ENCODE assay signal across 17 mouse cellular contexts in genomic region chr1:92971879-92972795, GRCm38 (mm10). TPM values are rescaled to one million over a fixed set of nuclear protein-coding genes. Genes with fewer than 3 reads are reported as not detected.
DNase-seq lines count a peak whose midpoint lies in the region; ATAC-seq and TF ChIP-seq lines count a peak whose summit lies in the region.
"Had no signal": no experiment of that assay in that cellular context is flagged by ENCODE, and none has a peak within 500 bp of the region (broad histone marks: within the 10 kb centered on the region; RNA-seq: fewer than 3 reads in every experiment).

No protein-coding gene starts in this region.

- H3K36me3 ChIP-seq in liver, adult 2 months (ENCODE audit: control insufficient read depth, insufficient read depth, low read length) = no peaks in the 10 kb centered on the region
- no peaks in the 10 kb centered on the region for H3K36me3 ChIP-seq in liver, embryonic 12.5 days
- H3K36me3 ChIP-seq in CH12.LX (replicated peaks in 1 of 2; ENCODE audit: control insufficient read depth in 1 of 2, insufficient read depth in 1 of 2, low read length in 1 of 2) (no peaks in the 10 kb centered on the region), macrophage (ENCODE audit: inconsistent target) (no peaks in the 10 kb centered on the region)
- H3K36me3 ChIP-seq: hindbrain, embryonic 15.5 days; limb, embryonic 15.5 days; stomach, embryonic 15.5 days had no signal

- 79% methylated on average over 7 of the region's 7 CpGs for WGBS in liver, adult 2 months
- 52% methylated on average over 7 of the region's 7 CpGs for WGBS in liver, embryonic 12.5 days (ENCODE audit: insufficient replicate concordance)
- 23% methylated on average over 7 of the region's 7 CpGs for WGBS in macrophage (ENCODE audit: missing documents)

- H3K27ac ChIP-seq in liver, adult 2 months (replicated peaks; ENCODE audit: insufficient read depth, low read depth, low read length) = no peak overlapping the region
- no peak overlapping the region for H3K27ac ChIP-seq in liver, embryonic 12.5 days
- no peak overlapping the region for H3K27ac ChIP-seq in CH12.LX (ENCODE audit: insufficient read depth, low read depth)
- peak overlapping the region; percentile 87 for H3K27ac ChIP-seq in macrophage
- H3K27ac ChIP-seq: gastrocnemius, adult 2 months; hindbrain, embryonic 15.5 days; left cerebral cortex, adult 2 months; limb, embryonic 15.5 days; stomach, embryonic 15.5 days had no signal

- no peak for TF ChIP-seq CTCF in liver, adult 2 months (IDR thresholded peaks at IDR 0.05; ENCODE audit: low read depth, low read length)
- TF ChIP-seq CTCF in CH12.LX (conservative IDR thresholded peaks at IDR 0.05 in 1 of 2, IDR thresholded peaks at IDR 0.05 in 1 of 2; ENCODE audit: low read depth in 2 of 2, low read length in 2 of 2) = no peak

- no peaks in the 10 kb centered on the region for H3K9me3 ChIP-seq in liver, embryonic 12.5 days (replicated peaks)
- no peaks in the 10 kb centered on the region for H3K9me3 ChIP-seq in CH12.LX (replicated peaks; ENCODE audit: low read length)
- H3K9me3 ChIP-seq: hindbrain, embryonic 15.5 days; limb, embryonic 15.5 days; stomach, embryonic 15.5 days had no signal

- no peak for TF ChIP-seq POLR2A in liver, adult 2 months (IDR thresholded peaks at IDR 0.05; ENCODE audit: extremely low read depth, insufficient read depth, low read length)
- no peak for TF ChIP-seq POLR2A in CH12.LX (IDR thresholded peaks at IDR 0.05; ENCODE audit: low read depth, low read length)

- TF ChIP-seq RAD21 in CH12.LX (IDR thresholded peaks at IDR 0.05; ENCODE audit: low read depth, low read length) = no peak

- H3K9ac ChIP-seq in liver, adult 2 months (ENCODE audit: low read depth, low read length) = no peak overlapping the region
- H3K9ac ChIP-seq in liver, embryonic 12.5 days = no peak overlapping the region
- H3K9ac ChIP-seq in CH12.LX (ENCODE audit: insufficient read depth, low read depth) = no peak overlapping the region
- H3K9ac ChIP-seq: hindbrain, embryonic 15.5 days; limb, embryonic 15.5 days; stomach, embryonic 15.5 days had no signal

- H3K4me2 ChIP-seq in liver, embryonic 12.5 days = no peak overlapping the region
- H3K4me2 ChIP-seq in CH12.LX (ENCODE audit: insufficient read depth, low read depth, poor library complexity, severe bottlenecking) = no peak overlapping the region
- H3K4me2 ChIP-seq: hindbrain, embryonic 15.5 days; limb, embryonic 15.5 days; stomach, embryonic 15.5 days had no signal

- no peak overlapping the region for H3K4me3 ChIP-seq in liver, adult 2 months (ENCODE audit: insufficient read depth, low read depth, low read length)
- H3K4me3 ChIP-seq in liver, embryonic 12.5 days = no peak overlapping the region
- H3K4me3 ChIP-seq in CH12.LX (replicated peaks in 1 of 3; ENCODE audit: low read depth in 2 of 3, low read length in 2 of 3, poor library complexity in 1 of 3) = no peak overlapping the region
- no peak overlapping the region for H3K4me3 ChIP-seq in macrophage (ENCODE audit: inconsistent target)
- H3K4me3 ChIP-seq: gastrocnemius, adult 2 months; hindbrain, embryonic 15.5 days; left cerebral cortex, adult 2 months; limb, embryonic 15.5 days; stomach, embryonic 15.5 days had no signal

- no peaks in the 10 kb centered on the region for H3K27me3 ChIP-seq in liver, adult 2 months (ENCODE audit: control insufficient read depth, insufficient read depth, low read length)
- H3K27me3 ChIP-seq in liver, embryonic 12.5 days (replicated peaks) = no peaks in the 10 kb centered on the region
- H3K27me3 ChIP-seq in CH12.LX (replicated peaks) = no peaks in the 10 kb centered on the region
- H3K27me3 ChIP-seq: hindbrain, embryonic 15.5 days; limb, embryonic 15.5 days; stomach, embryonic 15.5 days had no signal

- TF ChIP-seq EP300 in CH12.LX (IDR thresholded peaks at IDR 0.05; ENCODE audit: low read length) = peak; percentile 45

- no peak for ATAC-seq in liver, embryonic 12.5 days

- dilution Hi-C loops in CH12.LX (cut with MboI; ENCODE audit: extremely low pct_ligation_motif_present, extremely low pct_unique_long_range_greater_than_20kb, low sequenced_read_pairs) = no loop called here

- H3K4me1 ChIP-seq in liver, adult 2 months (ENCODE audit: control insufficient read depth, insufficient read depth, low read length) = no peaks in the 10 kb centered on the region
- H3K4me1 ChIP-seq in liver, embryonic 12.5 days = 0 out of 2 replicates have a peak, but pooled peaks cover 2% of the 10 kb centered on the region
- peaks cover 26 to 52% of the 10 kb centered on the region in 2 experiments for H3K4me1 ChIP-seq in CH12.LX (ENCODE audit: control insufficient read depth in 1 of 2, insufficient read depth in 2 of 2)
- H3K4me1 ChIP-seq: hindbrain, embryonic 15.5 days; limb, embryonic 15.5 days had no signal

- DNase-seq in adrenal gland, adult (ENCODE audit: inconsistent age in 2 of 2, low spot score in 1 of 2) = peak; percentile 59 to 77
- DNase-seq in adrenal gland, postnatal 25 days = no peak
- peak; percentile 14 for DNase-seq in liver, adult 2 months (ENCODE audit: extremely low read depth, low read depth, low spot score)
- no peak for DNase-seq in CH12.LX (ENCODE audit: extremely low read depth)
- no peak for DNase-seq in cerebellum, postnatal 25 days
- DNase-seq in embryo, embryonic 9.5 days (ENCODE audit: extremely low spot score) = no peak

- in situ Hi-C loops in CH12.LX (cut with MboI; ENCODE audit: low pct_ligation_motif_present, low pct_unique_long_range_greater_than_20kb, low sequenced_read_pairs) = no loop called here

- H3K79me2 ChIP-seq in liver, adult 2 months (ENCODE audit: control insufficient read depth, insufficient read depth, low read length) = no peaks in the 10 kb centered on the region
- no peaks in the 10 kb centered on the region for H3K79me2 ChIP-seq in CH12.LX (replicated peaks; ENCODE audit: control insufficient read depth, extremely low read depth, insufficient read depth, poor library complexity, severe bottlenecking)
- H3K79me2 ChIP-seq in macrophage (ENCODE audit: inconsistent target) = no peaks in the 10 kb centered on the region

TF ChIP-seq in CH12.LX, 34 proteins besides CTCF, POLR2A, EP300 and RAD21:
- TF ChIP-seq BHLHE40 (IDR thresholded peaks at IDR 0.05; ENCODE audit: low read depth, low read length) (no peak), CHD2 (IDR thresholded peaks at IDR 0.05; ENCODE audit: low read length) (no peak), NRF1 (IDR thresholded peaks at IDR 0.05; ENCODE audit: low read depth, low read length) (no peak), ZNF384 (IDR thresholded peaks at IDR 0.05; ENCODE audit: low read depth, low read length) (peak; percentile 87)

RNA-seq across cellular contexts. Expression of gene Gpr35, which starts 21.5 kb away (rescaled TPM):
- 0.33 and 0.49 TPM in 2 replicates for total RNA-seq in adrenal gland, postnatal 25 days (2021)
- total RNA-seq in liver, adult 2 months (2014; rRNA removed) = 0.18 and 0.47 TPM in 2 replicates
- 0.20 and 0.53 TPM in 2 replicates for polyA plus RNA-seq in liver, adult 2 months (2012; rRNA removed)
- 0.36 and 0.51 TPM in 2 replicates for polyA plus RNA-seq in liver, embryonic 12.5 days (2016; fragmentation: Nextera tagmentation; extraction: Ambion mirVana)
- total RNA-seq in CH12.LX (2012; rRNA removed) (0.21 and 0.42 TPM in 2 replicates), CH12.LX (2014; rRNA removed) (0.43 and 0.44 TPM in 2 replicates)
- polyA plus RNA-seq in CH12.LX (2012; ENCODE audit: insufficient read length, low read depth) (1.7 and 2.0 TPM in 2 replicates), macrophage (2018) (4.5 to 16.1 TPM (median 7.7 TPM) in 3 replicates)
- 10 to 100 TPM in 4 of 26 experiments, 1 to 10 TPM in 17, under 1 TPM in 5; 0.34 to 14.6 (median 3.7) TPM for total RNA-seq in macrophage (2018; cell fraction: chromatin; rRNA removed)
- total RNA-seq in macrophage (2018; cell fraction: cytosol; rRNA removed) = 10 to 100 TPM in 13 of 26 experiments, 1 to 10 TPM in 13; 3.5 to 34.0 (median 10.0) TPM
- total RNA-seq in macrophage (2018; cell fraction: nucleus; rRNA removed) = 10 to 100 TPM in 10 of 26 experiments, 1 to 10 TPM in 16; 1.6 to 19.0 (median 7.6) TPM

RNA-seq across cellular contexts. Expression of gene Aqp12, which starts 34.0 kb away (rescaled TPM):
- total RNA-seq in adrenal gland, postnatal 25 days (2021) = not detected in 2 replicates
- 0.20 and 0.37 TPM in 2 replicates for total RNA-seq in liver, adult 2 months (2014; rRNA removed)
- polyA plus RNA-seq in liver, adult 2 months (2012; rRNA removed) = not detected in 2 replicates
- polyA plus RNA-seq in liver, embryonic 12.5 days (2016; fragmentation: Nextera tagmentation; extraction: Ambion mirVana) = not detected in 2 replicates
- total RNA-seq in CH12.LX (2012; rRNA removed) (not detected in 2 replicates), CH12.LX (2014; rRNA removed) (not detected in 2 replicates)
- polyA plus RNA-seq in CH12.LX (2012; ENCODE audit: insufficient read length, low read depth) (not detected in 2 replicates), macrophage (2018) (not detected in 3 replicates)
- total RNA-seq in macrophage (2018; cell fraction: chromatin; rRNA removed) = not detected
- not detected for total RNA-seq in macrophage (2018; cell fraction: cytosol; rRNA removed)
- not detected for total RNA-seq in macrophage (2018; cell fraction: nucleus; rRNA removed)
- total RNA-seq: gastrocnemius, adult 2 months; left cerebral cortex, adult 2 months; megakaryocyte-erythroid progenitor cell, adult 5-6 weeks had no signal
- polyA plus RNA-seq: cortical plate, adult 2 months; hindbrain, embryonic 15.5 days; limb, embryonic 15.5 days; neural tube, embryonic 11.5 days; urinary bladder, adult 2 months had no signal

RNA-seq across cellular contexts. Expression of gene Capn10, which starts 38.0 kb away (rescaled TPM):
- total RNA-seq in adrenal gland, postnatal 25 days (2021) = 25.3 and 28.8 TPM in 2 replicates
- 21.9 and 28.0 TPM in 2 replicates for total RNA-seq in liver, adult 2 months (2014; rRNA removed)
- 33.7 and 40.5 TPM in 2 replicates for polyA plus RNA-seq in liver, adult 2 months (2012; rRNA removed)
- polyA plus RNA-seq in liver, embryonic 12.5 days (2016; fragmentation: Nextera tagmentation; extraction: Ambion mirVana) = 12.5 and 12.6 TPM in 2 replicates
- total RNA-seq in CH12.LX (2012; rRNA removed) (13.2 and 15.9 TPM in 2 replicates), CH12.LX (2014; rRNA removed) (12.9 and 16.1 TPM in 2 replicates)
- polyA plus RNA-seq in CH12.LX (2012; ENCODE audit: insufficient read length, low read depth) (11.6 and 11.9 TPM in 2 replicates), macrophage (2018) (2.8 to 9.3 TPM (median 7.1 TPM) in 3 replicates)
- 10 to 100 TPM in 17 of 26 experiments, 1 to 10 TPM in 9; 3.0 to 54.3 (median 18.8) TPM for total RNA-seq in macrophage (2018; cell fraction: chromatin; rRNA removed)
- total RNA-seq in macrophage (2018; cell fraction: cytosol; rRNA removed) = 10 to 100 TPM in 3 of 26 experiments, 1 to 10 TPM in 23; 2.8 to 11.1 (median 8.5) TPM
- 10 to 100 TPM in 14 of 26 experiments, 1 to 10 TPM in 12; 1.4 to 26.2 (median 12.1) TPM for total RNA-seq in macrophage (2018; cell fraction: nucleus; rRNA removed)

Comparison
In these comparisons a context has a peak if more than half of its experiments do, and no peak if none do; other contexts are left out.
1. DNase-seq: peak in adrenal gland, adult (2 of 2) and liver, adult 2 months (single experiment); none in adrenal gland, postnatal 25 days (single experiment), CH12.LX (single experiment), cerebellum, postnatal 25 days (0 of 2) and embryo, embryonic 9.5 days (single experiment).